Mouse (Mus musculus) urinary bladder, postnatal 4 days (tissue): ENCODE measurements around the gene Cbx5.
"Not testable (repeated sequence)": the region's sequence is repeated elsewhere in the genome, so short reads cannot be mapped to it uniquely, and the experiment has no call there.

ENCODE experiments used
- DNase-seq, 2 experiments: peaks; one replicate each; pipeline ENCODE4 v3.0.0; 2021 to 2022; ENCODE audit warnings: low spot score in 2 of 2

Gene Cbx5

DNA sequence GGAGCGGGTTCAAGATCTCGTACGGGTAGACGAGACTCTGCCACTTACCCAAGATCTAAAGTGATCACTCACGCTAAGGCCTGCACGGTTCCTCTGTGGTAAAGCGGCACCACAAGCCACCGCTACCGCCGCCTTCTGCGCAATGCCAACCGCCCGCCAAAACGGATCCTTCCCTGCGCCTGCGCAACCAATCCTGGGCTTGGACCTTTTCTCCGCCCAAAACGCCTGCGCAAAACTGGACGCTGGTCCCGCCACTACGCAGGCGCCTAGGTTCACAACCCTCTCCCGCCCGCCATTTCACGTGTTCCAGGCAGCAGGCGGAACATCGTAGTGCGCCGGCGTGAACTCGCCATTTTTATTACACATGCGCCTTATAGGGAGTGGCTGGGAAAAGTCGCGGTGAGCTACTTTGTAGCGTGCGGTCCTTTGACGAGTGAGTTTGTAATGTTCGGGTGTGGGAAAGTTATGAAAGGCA, at the start of gene Cbx5:
TSS of gene Cbx5 (minus strand) at position 132 of the 475 bp plus-strand sequence.
- DNase-seq = peak; percentile 97 to 98

DNA sequence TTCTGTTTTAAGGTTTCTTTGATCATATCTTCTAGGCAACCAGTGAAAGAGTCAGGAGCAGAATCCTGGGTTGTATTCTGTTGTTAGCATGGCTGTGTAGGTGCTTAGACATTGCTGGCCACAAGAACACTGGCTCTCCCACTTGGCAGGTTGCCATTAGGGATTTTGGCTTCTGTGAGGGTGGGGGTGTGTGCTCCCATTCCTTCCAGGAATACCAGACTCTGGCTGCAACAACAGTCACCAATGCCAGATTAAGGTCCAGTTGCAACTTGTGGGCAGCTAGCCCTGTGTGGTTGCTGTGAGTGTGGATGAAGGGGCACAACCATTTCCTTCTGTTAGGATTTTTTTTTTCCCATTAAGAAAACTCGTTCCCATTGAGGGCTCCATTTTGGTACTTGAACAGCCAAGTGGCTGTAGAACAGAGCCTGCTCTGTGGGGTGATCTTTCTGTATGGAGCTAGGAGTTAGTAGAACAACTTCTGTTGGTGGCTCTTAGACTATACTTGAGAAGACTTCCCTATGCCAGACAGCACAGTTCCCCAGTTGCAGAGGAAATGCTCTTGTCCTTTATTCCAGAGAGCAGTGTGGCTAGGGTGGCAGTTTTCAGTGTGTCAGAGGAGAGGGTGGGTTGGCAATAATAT, 46.3 kb upstream of the Cbx5 start:
- peak in 1 of 2 experiments; percentile 58 for DNase-seq

DNA sequence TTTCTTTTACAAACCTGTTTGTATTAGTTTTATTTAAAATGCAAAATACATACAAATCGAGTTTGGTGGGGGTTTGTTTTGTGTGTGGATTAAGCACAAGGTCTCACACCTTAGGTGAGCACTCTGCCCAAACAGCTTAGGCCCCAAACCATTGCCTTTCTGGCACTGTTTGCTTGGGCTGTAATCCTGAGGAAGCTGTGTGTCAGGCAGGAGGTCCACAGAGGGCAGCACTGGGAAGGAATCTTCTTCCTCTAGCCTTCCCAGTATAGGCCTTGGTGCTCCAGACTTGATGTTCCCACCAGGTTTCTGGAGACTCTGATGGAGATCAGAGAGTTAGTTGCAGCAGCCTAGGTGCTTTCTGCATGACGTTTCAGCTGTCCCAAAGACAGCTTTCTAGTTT, 45.0 kb upstream of the Cbx5 start:
- no peak for DNase-seq

DNA sequence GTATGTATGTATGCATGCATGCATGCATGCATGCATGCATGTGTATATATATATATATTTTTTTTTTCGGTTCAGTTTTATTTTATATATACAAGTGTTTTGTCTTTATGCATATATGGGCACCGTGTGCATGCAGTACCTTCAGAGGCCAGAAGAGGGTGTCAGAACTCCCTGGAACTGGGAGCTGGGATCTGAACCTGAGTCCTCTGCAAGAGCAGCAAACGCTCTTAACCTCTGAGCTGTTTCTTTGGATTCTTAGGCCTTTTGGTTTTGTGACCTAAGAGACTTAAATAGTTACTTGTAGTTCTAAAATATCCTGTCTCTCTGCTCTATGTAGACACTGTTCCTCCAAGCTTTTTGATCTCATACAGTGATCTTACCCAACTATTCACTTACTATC, 44.5 kb upstream of the Cbx5 start:
- DNase-seq = no peak

DNA sequence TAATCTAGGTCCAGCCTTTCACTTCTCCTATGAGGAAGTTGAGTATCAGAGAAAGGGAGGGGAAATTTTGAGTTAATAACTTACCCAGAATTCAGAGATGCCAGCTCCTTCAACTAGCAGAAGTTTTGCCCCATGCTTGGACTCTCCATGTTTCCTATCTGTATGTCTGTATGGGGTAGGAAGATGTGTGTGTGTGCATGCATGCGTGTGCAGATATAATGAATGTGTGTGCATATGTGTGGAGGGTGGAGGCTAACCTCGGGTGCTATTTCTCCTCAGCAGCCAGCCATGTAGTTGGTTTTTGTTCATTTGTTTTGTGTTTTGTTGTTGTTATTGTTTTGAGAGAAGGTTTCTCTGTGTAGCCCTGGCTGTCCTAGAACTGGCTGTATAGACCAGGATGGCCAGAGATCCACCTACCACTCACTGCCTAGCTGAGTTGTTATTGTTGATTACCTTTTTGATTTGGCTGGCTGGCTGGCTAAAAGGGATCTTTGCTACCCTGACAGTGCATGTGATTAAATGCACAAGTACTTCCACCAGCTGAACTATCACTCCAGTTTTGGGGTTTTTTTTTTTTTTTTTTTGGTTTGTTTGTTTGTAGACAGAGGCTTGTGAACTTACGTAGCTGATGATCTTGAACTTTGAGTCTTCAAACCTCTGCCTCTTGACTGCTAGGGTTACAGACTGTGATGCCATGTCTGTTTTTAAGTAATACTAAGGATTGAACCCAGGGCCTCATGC, 42.0 kb upstream of the Cbx5 start:
- no peak for DNase-seq

DNA sequence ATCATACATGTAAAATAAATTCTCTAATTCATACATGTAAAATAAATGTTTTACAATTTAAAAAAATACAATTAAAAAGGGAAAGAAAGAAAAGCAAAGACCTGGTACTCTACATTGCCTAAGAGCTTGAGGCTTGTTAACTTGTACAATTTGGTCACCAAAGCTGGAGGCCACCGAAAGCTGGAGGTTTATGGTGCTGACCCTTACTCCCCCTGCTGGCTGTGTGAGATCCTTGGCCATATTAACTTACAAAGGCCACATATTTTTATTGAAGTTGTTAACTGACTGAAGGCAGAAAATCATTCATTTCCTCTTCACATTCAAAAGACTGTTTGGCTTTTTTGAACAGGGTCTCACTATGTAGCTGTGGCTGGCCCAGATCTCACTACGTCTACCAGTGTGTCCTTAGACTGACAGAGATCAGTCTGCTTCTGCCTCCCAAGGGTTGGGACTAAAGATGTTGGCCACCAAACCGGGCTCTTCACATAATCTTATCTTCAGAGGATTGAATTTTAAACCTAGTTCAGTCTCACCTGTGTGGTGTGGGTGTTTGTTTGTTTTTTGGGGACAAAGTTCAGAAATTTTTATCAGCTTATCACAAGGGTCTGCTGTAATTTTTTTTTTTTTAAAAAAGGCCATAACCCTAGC, 41.3 kb upstream of the Cbx5 start:
- DNase-seq = no peak

DNA sequence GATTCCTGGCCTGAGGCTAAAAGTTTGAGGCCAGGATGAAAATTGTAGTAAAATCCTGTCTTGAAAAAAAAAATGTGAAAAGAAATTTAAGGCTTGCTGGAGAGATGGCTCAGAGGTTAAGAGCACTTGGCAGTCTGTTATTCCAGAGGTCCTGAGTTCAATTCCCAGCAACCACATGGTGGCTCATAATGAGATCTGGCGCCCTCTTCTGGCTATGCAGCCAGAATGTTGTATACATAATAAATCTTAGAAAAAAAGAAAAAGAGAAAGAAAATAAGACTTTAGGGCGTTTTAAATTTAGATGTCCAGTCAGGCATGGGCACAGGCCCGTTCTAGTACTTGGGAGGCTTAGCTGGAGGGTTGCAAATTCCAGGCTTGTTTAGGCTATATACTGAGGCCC, 40.1 kb upstream of the Cbx5 start:
- no peak for DNase-seq

DNA sequence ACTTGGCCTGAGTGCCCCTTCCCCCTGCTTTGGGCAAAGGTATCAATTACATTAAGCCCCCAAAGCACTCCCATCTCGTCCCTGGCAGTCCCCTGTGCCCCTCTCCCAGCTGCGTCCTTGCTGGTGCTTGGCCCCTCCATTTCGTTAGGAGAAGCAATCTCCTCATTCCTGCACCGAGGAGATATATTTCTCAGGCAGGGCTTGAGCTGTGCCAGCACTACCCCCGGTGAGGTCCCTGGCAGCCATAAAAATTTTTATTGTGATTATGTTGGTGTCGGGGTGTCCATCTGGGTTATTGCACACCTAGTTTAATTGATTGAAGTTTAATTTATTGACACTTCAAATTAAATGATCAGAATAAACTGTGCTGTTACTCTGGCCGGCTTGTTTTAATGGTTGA, 38.3 kb upstream of the Cbx5 start:
- DNase-seq = no peak

DNA sequence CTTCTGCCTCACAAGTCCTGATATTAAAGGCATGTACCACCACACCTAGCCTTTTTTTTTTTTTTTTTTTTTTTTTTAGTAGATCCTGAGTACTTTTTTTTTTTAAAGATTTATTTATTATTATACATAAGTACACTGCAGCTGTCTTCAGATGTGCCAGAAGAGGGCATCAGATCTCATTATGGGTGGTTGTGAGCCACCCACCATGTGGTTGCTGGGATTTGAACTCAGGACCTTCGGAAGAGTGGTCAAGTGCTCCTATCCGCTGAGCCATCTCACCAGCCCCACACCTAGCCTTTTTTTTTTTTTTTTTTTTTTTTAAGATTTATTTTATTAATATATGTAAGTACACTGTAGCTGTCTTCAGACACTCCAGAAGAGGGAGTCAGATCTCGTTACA, 36.3 kb upstream of the Cbx5 start:
- not testable (repeated sequence) for DNase-seq

DNA sequence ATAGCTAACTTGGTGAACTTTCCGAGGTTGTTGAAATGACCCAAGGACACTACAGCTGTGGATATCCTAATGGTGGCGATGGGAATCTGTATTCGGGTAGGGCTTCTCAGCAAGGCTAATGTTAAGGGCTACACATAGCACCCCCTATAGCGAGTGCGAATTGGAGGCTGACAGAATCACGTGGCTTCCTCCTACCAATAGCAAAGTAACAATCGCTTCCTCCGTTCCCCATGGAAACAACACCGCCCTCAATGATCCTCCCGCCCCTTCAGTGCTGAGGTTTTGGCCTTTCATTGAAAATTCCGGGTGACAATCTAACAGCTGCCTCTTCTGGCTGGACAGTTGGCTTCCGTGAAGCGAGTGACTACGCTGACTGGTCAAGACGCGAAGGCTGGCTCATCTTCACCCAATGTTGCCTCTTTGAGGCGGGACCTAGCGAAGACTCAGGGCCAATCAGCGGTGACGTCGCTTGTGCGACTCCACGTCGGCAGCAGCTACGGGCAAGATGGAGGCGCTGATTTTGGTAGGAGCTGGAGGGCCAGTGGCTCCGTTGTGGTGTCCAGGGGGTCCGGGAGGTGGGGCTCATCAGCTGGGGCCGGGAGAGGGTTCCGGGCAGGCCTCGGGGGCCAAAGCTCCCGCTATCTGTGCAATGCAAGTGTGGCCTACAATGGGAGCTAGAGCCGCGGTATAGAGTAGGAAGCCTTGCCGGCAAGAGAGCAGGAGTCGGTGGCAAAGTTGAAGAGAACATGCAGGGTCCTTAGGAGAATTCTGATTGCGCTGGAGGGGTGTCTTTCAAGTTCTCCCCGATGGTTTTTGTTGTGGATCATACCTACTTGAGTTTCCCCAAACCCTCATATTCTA, 33.0 kb upstream of the Cbx5 start, which contains the start of gene Copz1:
TSS of gene Copz1 (plus strand) at position 296 of the 861 bp plus-strand sequence.
- DNase-seq = peak; percentile 93 to 94

DNA sequence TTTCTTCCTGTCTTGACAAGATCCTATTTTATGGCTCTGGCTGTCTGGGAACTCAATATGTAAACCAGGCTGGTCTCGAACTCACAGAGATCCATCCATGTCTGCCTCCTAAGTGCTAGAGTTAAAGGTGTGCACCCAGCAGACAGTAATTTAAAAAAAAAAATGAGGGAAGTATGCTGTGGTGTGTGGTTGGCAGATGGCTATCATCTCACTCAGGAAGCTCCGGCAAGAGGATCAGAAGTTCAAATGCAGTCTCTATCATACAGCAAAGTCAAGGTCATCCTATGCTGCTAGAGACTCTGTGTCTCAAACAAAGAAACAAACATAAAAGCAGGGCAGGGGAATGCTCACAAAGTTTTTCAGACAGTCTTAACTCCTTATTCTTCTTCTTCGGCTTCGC, 29.3 kb upstream of the Cbx5 start:
- no peak for DNase-seq

DNA sequence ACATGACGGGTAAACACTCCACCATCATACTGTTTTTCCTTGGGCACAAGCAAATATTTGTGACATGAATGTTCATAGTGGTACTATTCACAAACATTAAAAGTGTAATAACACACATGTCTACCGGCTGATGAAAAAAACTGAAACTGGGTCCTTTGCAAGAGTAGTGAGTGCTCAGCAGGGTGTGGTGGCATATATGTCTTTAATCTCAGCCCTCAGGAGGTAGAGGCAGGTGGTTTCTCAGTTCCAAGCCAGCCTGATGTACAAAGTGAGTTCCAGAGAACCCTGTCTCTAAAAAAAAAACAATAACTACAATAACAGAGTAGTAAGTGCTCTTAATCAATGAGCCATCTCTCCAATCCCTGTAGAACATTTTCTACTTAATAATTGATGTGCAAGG, 25.2 kb upstream of the Cbx5 start:
- no peak for DNase-seq

DNA sequence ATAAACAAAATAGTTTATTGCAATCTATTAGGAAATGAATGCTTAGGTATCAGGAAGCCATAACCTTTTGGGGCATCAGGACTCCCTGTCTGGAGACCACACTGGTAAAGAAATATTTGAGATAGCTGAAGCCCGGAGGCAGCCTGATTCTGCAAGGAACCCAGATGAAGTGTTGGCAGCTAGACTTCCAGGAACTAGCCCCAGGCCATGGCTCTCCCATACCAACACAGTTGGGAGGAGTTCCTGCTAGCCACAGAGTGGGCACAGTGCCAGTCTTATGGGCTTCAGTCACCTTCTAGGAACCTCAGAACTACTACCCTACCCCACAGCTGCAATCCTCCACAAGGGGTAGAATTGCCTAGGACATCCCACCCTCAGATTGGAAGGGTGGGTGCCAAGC, 20.4 kb upstream of the Cbx5 start:
- no peak for DNase-seq

DNA sequence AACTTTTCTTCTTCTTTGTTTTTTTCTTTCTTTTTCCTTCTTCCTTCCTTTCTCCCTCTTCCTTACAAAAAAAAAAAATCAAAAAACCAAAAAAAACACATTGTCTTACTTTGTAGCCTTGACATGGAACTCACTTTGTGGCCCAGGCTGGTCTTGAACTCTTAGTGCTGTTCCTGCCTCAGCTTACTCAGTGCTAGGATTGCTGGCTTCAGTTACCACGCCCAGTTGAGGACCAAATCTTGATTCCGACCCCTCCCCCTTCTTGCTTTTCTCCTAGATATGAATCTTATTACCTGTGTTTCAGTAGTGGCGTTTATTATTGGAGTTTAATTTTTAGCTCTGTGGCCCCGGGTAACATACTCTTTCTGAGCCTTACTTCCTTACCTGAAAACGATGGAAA, 19.5 kb upstream of the Cbx5 start:
- no peak for DNase-seq

DNA sequence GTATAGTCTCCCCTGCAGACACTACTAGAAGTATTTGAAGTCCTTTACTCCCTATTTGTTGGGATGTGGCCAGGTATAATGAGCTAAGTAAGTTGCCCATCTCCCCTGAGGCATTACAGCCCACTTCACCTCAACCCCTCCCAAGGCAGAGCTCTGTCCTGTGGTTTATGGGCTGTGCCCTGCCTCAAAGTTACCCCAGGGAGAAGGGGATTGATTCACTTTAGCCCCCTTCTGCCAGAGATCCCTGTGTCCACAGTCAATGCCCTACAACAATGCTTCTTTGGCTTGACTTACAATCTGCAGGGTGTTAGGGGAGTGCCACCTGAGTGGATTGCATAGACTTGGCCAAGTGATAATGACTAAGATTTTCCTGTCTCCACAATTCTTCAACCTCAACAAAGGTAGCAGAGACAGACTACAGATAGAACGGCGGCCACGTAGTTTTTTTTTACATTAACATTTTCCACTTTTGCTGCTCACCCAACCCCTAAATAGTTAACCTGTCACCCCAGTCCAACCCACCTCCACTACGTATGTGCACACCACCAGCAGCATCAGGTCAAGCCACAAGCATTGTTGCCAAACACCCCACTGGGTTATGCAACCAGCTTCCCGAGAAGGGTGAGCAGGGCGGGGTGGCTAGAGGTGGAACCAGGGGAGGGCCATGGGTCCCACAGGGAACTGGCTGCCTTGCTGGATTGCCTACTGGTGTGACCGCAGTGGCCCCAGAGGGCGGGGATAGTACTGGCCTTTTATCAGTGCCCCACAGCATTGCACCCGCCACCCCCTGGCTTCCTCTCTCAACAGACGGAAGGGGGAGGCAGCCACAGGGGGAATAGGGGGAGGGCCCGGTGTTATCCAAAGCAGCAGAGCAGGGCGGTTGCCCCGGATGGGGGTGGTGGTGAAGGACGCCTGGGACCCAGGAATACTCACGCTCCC, 18.4 kb upstream of the Cbx5 start, which contains the start of gene Nfe2:
TSS of gene Nfe2 (minus strand) at position 614 of the 939 bp plus-strand sequence.
- peak; percentile 48 to 69 for DNase-seq

DNA sequence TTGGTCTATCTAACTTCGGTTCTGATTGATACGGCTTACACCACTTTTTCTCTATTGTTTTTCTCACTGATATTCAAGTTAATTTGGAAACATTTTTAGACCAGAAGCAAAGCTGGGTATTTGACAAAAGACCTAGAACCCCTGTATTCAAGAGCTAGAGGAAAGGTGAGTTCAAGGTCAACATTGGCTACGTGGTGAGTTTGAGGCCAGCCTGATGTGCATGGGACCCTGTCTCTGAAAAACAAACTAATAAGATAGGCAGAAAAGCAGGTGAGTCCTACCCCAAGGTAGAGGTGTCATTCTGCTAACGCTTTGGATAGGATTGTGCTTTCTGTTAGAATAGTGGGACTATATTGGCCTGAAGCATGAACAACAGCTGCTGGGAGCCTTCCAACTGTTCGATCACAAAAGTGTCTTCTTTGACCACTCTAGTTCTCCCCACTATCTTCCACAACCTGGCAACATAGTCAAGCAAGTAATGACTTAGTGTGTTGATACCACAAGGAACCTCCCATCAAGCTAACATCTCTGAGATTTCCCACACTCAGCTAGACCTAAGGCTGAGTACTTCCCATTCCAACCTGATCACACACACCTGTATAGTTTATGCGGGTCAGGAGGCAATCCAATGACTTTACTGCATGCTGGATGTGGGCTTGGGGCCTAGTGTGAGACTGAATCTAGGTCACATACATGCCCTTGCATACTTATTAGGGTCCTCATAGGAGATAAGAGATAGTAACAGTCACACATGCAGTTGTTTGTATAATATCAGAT, 16.8 kb upstream of the Cbx5 start:
- DNase-seq = no peak

DNA sequence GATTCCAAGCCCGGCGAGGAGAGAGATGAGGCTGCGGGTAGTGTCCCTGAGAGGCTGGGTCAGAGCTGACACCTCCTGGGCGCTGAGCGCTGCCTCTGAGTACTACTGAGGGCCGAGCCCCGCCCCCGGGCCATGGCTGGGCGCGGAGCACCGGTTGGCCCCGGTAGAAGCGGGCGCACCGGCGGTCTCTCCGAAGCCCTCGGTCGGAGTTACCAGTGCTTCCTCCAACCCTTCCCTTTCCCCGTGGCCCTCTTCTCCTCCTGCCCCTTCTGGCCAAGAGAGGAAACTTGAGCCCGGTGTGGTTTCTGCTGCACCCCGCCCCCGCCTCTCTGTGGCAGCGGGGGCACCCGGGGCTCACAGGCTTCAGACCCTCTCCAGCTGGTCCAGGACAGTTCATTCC, 15.6 kb upstream of the Cbx5 start:
- DNase-seq = peak; percentile 35 to 59

DNA sequence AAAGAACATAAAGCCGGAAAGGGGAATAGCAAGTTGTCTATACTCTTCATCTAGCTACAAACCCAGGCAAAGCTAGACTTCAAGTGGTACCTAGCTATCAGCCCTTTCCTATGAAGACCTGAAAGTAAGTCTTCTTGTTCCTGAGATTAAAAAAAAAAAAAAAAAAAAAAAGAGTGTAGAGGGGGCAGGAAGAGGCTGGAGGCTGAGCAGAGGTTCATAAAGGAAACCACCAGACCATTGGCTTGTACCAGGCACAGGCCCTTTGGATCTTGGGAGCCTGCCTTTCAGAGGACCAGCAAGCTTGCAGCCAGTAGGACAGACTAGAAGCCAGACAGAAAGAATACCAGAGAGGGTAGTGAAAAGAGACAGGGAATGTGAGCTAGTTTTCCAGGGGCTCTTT, 13.7 kb upstream of the Cbx5 start:
- no peak for DNase-seq

DNA sequence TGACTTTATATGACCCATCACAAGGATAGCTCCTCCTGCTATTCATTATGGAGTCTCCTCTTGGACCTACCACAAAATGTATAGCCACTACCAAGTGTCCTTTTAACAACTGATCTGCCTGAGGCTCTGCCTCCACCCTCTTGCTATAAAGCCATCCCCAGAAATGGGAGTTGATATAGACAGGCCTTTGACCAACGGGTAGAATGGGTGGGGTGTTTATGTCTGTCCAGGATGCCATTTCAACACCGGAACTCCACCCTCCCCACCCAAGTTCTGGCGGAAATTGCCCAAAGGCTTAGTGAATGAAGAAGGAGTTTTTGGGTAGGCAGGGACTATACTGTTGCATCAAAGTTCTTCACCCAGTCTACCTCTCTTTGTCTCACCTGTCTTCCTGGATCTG, 13.0 kb upstream of the Cbx5 start:
- DNase-seq = no peak

DNA sequence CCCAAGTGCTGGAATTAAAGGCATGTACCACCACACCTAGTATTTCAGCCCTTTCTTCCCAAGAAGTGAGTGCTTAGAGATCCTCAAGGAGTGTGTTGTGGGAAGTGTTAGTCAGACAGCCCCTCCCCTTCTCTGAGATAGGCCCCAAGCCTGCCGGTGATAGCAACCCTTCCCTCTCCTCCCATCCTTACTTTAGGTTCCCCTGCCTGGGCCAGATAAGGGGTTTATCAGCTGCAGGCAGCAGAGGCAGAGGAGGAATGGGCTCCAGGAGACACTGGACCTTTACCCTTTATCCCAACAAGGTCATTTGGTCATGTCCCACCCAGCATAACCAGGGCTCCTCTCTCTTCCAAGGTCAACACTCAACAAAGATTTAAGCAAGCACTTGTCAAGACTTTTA, 12.0 kb upstream of the Cbx5 start:
- DNase-seq = no peak
